Mouse (Mus musculus) bone marrow, adult 2 months (tissue): ENCODE measurements around the gene Nacc1.

Experiments used
- CTCF ChIP-seq: fragments of 200-500 bp; IDR thresholded peaks from 2 replicates; pipeline ENCODE4 v1.5.1; 2011; ENCODE audit warnings: low read length, control low read depth; ENCODE audit not compliant: control insufficient read depth, insufficient read depth
- POLR2A ChIP-seq: fragments of 200-500 bp; IDR thresholded peaks from 2 replicates; pipeline ENCODE4 v1.6.1; 2011; ENCODE audit warnings: low read depth, mild to moderate bottlenecking, control low read depth, low read length, borderline replicate concordance; ENCODE audit not compliant: control insufficient read depth

- TF ChIP-seq CTCF (no peak), POLR2A (no peak)
Measured at GRCm38 (mm10) chr8:84681476-84681875, 6.2 kb downstream of the Nacc1 start.
